Mouse (Mus musculus): ENCODE measurements around the gene B4galnt1.

DNA sequence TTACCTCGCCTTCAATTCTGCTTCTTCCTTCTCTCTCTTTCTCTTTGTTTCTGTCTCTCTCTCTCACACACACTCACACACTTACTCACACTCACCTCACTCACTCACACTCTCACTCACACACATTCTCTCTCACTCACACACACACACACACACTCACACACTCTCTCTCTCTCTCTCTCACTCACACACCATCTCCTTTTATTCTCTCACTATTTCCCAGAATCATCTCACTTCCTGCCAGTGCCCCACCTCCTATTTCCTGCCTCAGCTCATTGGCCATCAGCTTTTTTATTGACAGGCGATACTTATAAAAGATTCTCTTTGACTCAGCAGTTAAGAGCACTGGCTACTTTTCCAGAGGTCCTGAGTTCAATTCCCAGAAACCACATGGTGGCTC lies 53.3 kb downstream of the B4galnt1 start:
- TF ChIP-seq CTCF (IDR thresholded peaks at IDR 0.05) (no peak), POLR2A (IDR thresholded peaks at IDR 0.05; ENCODE audit: insufficient read depth, low read depth, low read length) (no peak)
